Mouse (Mus musculus) gastrocnemius, postnatal 10 days (tissue): ENCODE results near the gene Tmprss11g. TPM values are rescaled to one million over a fixed set of nuclear protein-coding genes. Genes with fewer than 3 reads are reported as not detected.

Source experiments
- DNase-seq: peaks from one replicate; pipeline ENCODE4 v3.0.0; 2021; ENCODE audit warnings: mixed read lengths
- long read RNA-seq, 2 experiments: library from polyadenylated mRNA; stranded (forward); transcript quantifications; one replicate each; pipeline ENCODE4 v2.0.0; 2021
- total RNA-seq, 2 experiments: library from RNA; stranded (reverse); gene quantifications; 2 replicates each; pipeline ENCODE4 v1.2.3; 2021

Gene Tmprss11g
- total RNA-seq: not detected
- long read RNA-seq, experiment 1: 0 reads
- long read RNA-seq, experiment 2: 0 reads

DNA sequence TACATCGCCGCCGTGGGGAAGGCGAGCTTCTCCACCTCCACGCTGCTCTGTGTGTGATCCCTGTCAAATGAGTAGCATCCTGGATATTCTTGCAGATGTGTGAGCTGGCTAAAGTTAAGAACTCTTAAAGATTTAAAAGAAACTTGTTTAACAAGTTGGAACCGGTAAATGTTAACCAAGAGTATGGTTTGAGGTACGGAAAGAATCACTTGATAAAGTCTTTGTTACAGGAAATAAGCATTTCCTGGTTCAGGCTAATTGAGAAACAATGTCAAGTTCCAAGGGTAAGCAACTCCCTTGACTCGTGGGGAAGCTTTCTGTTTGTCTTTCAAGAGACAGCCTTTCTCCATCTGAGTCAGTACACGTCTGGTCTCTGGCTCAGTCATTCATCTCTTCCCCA is at the start of gene Tmprss11g:
Tmprss11g (minus strand) TSS at position 101 of the 400 bp plus-strand sequence.
- DNase-seq: no peak

DNA sequence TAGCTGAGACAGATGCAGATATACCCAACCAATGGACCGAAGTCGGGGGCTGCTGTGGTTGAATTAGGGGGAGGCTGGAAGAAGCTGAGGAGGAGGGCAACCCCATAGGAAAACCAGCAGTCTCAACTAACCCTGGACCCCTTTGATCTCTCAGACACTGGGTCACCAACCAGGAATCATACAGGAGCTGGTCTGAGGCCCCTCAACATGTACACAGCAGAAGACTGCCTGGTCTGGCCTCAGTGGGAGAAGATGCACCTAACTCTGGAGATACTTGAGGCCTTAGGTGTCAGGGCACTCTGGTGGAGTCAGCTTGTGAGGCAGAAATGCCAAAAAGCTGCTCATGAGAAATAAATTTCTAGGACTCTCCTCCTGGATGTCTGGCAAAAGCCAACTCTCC is 28.3 kb upstream of the Tmprss11g start:
- no peak for DNase-seq

DNA sequence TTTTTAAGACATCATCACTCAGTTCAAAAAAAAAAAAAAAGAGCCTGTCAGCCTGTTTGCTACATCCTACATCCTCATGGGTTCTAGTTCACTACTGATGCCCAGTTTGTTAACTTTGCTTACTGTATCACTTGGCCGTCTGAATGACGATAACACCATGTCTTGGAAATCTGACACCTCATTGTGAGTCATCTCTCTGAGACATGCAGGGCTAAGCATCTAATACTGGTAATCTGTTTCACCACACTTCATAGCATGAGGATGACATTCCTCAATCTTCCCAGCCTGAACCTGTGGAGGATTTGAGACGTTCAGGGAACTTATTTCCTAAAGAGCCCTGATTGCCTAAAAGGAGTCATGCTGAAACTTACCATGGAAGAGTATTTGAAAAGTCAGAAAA is 22.2 kb upstream of the Tmprss11g start:
- no peak for DNase-seq

DNA sequence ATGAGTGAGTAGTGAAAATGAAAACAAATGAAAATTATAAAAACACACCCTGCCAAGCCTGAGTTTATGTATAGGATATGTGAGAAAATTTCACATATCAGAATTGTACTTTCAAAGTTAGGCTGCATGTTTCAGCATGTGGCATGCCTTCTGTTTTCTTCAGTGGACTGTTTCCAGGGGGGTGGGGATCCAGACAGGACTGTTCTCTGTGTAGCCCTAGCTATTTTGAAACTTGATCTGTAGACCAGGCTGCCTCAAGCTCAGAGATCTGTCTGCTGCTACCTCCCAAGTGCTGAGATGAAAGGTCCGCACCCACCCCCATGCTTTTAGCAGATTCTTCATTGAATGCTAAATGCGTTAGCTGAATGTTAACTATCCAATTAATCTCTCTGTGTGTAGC is 10.3 kb upstream of the Tmprss11g start:
- no peak for DNase-seq

DNA sequence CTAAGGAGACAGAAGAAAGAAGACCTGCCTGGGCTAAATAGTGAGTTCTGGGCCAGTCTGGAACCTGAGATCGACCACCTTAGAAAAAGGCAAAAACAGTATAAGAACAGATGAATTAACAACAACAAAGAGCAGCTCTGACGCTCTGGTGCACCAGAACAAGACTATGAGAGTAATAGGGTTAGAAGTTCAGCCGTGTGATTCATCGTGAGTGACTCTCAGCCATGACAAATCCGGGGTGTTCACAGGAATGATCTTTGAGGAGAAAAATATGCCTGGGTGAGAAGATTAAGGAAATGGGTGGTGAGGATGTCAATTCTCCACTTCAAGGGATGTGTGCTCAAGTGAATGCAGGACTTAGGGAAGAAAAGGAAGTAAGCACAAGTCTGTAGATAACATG is 6.9 kb downstream of the Tmprss11g start:
- DNase-seq: no peak

DNA sequence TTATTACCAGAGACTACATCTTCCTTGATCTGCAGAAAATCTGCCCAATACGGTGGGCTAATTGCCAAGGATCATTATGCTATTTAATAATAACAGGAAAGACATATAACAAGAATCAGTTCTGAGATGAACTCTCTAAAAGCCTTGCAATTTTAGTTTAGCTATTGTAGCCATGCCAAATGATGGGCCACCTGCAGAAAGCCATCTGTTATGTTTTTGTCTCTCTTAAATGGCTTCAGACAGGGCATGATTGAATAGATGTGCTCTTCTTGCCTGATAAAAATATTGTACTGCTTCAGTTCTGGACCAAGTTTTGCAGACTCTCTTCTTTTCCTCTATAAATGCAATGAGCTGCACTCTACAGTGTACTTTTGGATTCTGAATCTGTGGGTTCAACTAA is 24.9 kb downstream of the Tmprss11g start:
- no peak for DNase-seq

DNA sequence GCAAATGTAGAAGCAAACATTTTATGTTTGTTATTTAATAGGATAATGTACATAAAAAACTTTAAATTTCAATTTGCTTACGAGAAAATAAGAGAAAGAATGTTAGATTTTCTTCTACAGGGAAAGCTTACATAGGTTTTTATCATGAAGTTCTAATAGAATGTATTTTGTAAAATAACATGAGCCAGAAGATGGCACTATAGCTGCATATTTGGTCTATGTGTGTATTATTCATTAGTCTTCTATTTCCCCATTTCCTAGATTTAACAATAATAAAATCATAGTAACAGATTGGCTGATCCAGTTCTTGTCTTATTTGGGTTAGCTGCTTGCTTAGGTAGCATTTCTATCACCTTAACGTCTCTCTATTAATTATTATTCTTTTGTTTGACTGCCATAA is 35.8 kb downstream of the Tmprss11g start:
- no peak for DNase-seq

DNA sequence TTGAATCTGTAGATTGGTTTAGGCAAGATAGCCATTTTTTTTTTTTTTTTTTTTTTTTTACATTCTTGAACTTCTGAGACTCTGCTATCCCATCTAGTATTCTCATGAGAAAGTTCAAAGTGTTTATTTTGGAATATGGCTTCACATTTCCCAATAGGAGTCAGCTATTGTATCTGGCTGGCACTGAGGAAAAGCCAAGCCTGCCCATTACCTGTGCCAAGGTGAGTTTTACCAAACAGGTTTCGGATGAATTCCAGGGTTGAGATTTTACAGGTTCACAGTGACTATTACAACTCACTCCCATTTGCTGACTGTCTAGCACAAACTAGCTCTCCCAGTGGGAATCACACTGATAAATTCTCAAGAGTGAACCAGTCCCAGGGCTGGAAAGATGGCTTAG is 36.4 kb downstream of the Tmprss11g start:
- no peak for DNase-seq

DNA sequence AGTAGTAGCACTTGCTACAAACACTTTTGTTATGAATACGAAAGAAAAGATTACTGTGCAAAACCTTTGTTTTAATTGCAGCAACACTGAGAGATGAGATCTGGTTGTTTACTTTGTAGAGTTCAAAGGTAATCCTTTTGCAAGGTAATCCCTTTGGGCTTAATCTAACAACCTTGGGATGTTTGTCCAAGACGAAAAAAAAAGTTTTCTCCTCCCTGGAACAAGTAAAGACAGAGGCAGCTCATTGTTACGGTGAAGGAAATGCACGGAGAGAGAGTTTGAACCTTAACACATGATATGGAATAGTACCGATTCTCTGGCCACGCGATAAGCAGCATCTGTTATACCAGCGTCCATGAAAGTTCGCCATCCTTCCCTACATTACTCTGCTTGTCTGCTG is 44.5 kb downstream of the Tmprss11g start:
- DNase-seq: no peak

DNA sequence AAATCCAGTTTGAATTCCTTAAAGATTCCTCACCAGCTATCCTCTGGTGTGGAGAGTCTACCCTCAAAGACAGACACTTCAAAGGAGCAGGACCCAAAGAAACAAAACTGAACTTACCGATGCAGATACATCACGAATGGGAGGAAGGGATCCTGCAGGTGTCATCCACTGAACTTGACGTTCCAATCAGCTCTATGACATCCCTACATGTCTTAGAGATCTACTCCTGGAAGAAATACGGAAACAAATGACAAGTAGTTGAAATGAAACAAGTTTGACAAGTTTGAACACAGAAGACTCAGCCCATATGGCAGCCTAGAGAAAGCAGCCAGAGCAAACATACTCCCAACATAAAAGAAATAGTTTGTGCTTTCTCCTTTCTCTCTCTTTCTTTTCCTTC is 49.5 kb downstream of the Tmprss11g start, which contains the start of gene Tmprss11a:
Tmprss11a (minus strand) TSS at position 101 of the 400 bp plus-strand sequence.
- no peak for DNase-seq

DNA sequence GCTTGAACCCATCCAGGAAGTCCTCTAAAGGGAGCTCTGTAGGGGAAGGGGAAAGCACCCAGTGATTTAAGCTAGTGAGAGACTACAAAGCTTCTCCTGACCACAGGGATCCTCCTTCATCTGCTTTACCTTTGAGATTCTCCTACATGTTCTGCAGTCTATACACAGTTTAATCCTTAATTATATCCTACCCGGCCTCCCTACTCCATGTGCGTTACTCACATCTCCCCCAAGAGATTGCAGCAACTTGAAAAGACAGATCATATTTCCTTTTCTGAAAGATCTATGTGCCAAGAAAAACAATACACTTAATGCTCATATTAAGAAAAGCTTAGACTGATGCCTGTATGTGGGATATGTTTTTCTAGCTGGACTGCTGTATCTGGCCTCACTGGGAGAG is 79.1 kb downstream of the Tmprss11g start:
- DNase-seq: no peak

DNA sequence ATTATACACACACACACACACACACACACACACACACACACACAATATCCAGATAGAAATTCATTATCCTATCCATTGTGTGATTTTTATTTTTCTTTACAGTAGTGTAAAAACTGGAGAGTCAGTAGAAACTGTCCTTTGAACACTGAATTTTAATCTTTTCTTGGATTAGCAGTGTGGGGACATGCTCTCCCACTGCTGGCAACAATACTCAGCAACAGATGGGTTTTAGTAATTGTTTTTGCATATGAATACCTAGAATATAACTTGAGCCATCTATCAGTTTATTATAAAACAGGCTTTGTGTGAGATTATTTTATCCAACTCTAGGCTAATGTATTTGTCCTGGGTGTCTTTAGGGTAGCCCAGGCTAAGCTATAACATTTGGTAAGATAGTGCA is 79.9 kb downstream of the Tmprss11g start:
- DNase-seq: no peak

Other genes starting within 250 kb of the Tmprss11g start
- not detected for gene Tmprss11c, start 229.3 kb downstream of the Tmprss11g start, total RNA-seq
- not detected for gene Tmprss11d, start 145.2 kb downstream of the Tmprss11g start, total RNA-seq
- not detected for gene Tmprss11a, start 49.6 kb downstream of the Tmprss11g start, total RNA-seq
- gene Tmprss11f, start 113.8 kb upstream of the Tmprss11g start, total RNA-seq: not detected
- gene Tmprss11b, start 157.8 kb upstream of the Tmprss11g start, total RNA-seq: not detected
- gene Tmprss11e, start 227.2 kb upstream of the Tmprss11g start, total RNA-seq: not detected